Mouse (Mus musculus): ENCODE results near the gene Ccser2. TPM values are rescaled to one million over a fixed set of nuclear protein-coding genes. Genes with fewer than 3 reads are reported as not detected.

The Ccser2 gene
- 48.0 TPM for polyA plus RNA-seq (2017; shearing (Covaris generic))

GRCm38 (mm10) chr14:36968628-36969147 lies at the start of gene Ccser2:
Gene Ccser2 (minus strand): TSS chr14:36968777.

Other genes with a start within 250 kb of the Ccser2 start
- 0.06 TPM for gene Rgr, start 80.2 kb upstream of the Ccser2 start, polyA plus RNA-seq (2017; shearing (Covaris generic))
- not detected for gene Lrit1, start 86.1 kb upstream of the Ccser2 start, polyA plus RNA-seq (2017; shearing (Covaris generic))
- not detected for gene Lrit2, start 99.2 kb upstream of the Ccser2 start, polyA plus RNA-seq (2017; shearing (Covaris generic))
- not detected for gene Cdhr1, start 129.6 kb upstream of the Ccser2 start, polyA plus RNA-seq (2017; shearing (Covaris generic))
- not detected for gene 2610528A11Rik, start 145.2 kb upstream of the Ccser2 start, polyA plus RNA-seq (2017; shearing (Covaris generic))
- 321 TPM for gene Ghitm, start 166.5 kb upstream of the Ccser2 start, polyA plus RNA-seq (2017; shearing (Covaris generic))